Mouse (Mus musculus): ENCODE results near the gene Mmp11.

DNA sequence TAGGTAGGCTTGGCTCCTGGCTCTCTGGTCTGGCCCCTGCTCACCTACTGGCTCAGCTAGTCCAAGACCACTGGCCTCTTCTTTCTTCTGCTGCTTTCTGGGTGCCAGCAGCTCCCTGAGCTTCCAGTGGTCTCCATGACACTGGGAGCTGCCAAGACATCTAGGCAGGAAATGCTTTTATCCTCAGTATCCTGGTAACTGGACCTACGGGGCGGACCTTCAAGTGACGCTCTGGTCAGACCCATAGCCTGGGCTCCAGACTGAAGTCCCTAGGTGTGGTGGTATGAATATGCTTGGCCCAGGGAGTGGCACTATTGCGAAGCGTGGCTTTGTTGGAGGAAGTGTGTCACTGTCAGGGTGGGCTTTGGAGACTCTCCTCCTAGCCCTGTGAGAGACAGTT, 4.2 kb upstream of the Mmp11 start, which contains the start of gene Gm867:
- TF ChIP-seq EP300 (IDR thresholded peaks at IDR 0.05; ENCODE audit: insufficient read depth, low read depth, low read length) (no peak), POLR2A (IDR thresholded peaks at IDR 0.05; ENCODE audit: insufficient read depth, low read depth, low read length) (0 out of 2 replicates have a peak, but pooled peaks have one; percentile 16), CTCF (IDR thresholded peaks at IDR 0.05) (no peak)

Measured in heart, adult 2 months (tissue).